Mouse (Mus musculus): ENCODE data around the gene Swt1. TPM values are rescaled to one million over a fixed set of nuclear protein-coding genes. Genes with fewer than 3 reads are reported as not detected.
"Not testable (repeated sequence)": the region's sequence is repeated elsewhere in the genome, so short reads cannot be mapped to it uniquely, and the experiment has no call there.

Gene Swt1
- polyA plus RNA-seq, 1 experiment from 2014 or later = 11.5 TPM

- no peak for ATAC-seq (ENCODE audit: low FRiP score, low read depth)
- Histone ChIP-seq H3K36me3 (peaks cover 86% of the 10 kb centered on the region), H3K4me1 (replicated peaks) (no peaks in the 10 kb centered on the region), H3K4me3 (no peak overlapping the region), H3K9ac (no peak overlapping the region), H3K9me3 (no peaks in the 10 kb centered on the region), H3K27me3 (no peaks in the 10 kb centered on the region), H3K4me2 (no peak overlapping the region), H3K27ac (replicated peaks) (no peak overlapping the region)
- WGBS = 95% methylated on average over 3 of the region's 3 CpGs
Observed at GRCm38 (mm10) chr1:151359374-151359773, 68.9 kb downstream of the Swt1 start.

GRCm38 (mm10) chr1:151355994-151356393, 72.3 kb downstream of the Swt1 start:
- no peak overlapping the region for H3K9ac ChIP-seq
- no peak overlapping the region for H3K4me2 ChIP-seq
- no peaks in the 10 kb centered on the region for H3K27me3 ChIP-seq
- H3K9me3 ChIP-seq = no peaks in the 10 kb centered on the region
- H3K27ac ChIP-seq (replicated peaks) = no peak overlapping the region
- WGBS = 90% methylated on average over 5 of the region's 5 CpGs
- no peaks in the 10 kb centered on the region for H3K4me1 ChIP-seq (replicated peaks)
- ATAC-seq (ENCODE audit: low FRiP score, low read depth) = no peak
- H3K36me3 ChIP-seq = peaks cover 91% of the 10 kb centered on the region
- no peak overlapping the region for H3K4me3 ChIP-seq

- H3K27me3 ChIP-seq = no peaks in the 10 kb centered on the region
- peaks cover 10% of the 10 kb centered on the region for H3K4me1 ChIP-seq (replicated peaks)
- no peak overlapping the region for H3K4me3 ChIP-seq
- no peak for ATAC-seq (ENCODE audit: low FRiP score, low read depth)
- 92% methylated on average over 2 of the region's 2 CpGs for WGBS
- H3K9ac ChIP-seq = no peak overlapping the region
- peaks cover 69% of the 10 kb centered on the region for H3K36me3 ChIP-seq
- no peaks in the 10 kb centered on the region for H3K9me3 ChIP-seq
- no peak overlapping the region for H3K27ac ChIP-seq (replicated peaks)
- H3K4me2 ChIP-seq = no peak overlapping the region
Observed at GRCm38 (mm10) chr1:151352911-151353310, 75.3 kb downstream of the Swt1 start.

GRCm38 (mm10) chr1:151348293-151348692, 80.0 kb downstream of the Swt1 start:
- H3K27me3 ChIP-seq; H3K9ac ChIP-seq; ATAC-seq (ENCODE audit: low FRiP score, low read depth); H3K9me3 ChIP-seq; H3K4me3 ChIP-seq; H3K27ac ChIP-seq (replicated peaks); H3K4me2 ChIP-seq: not testable (repeated sequence)
- Histone ChIP-seq H3K4me1 (replicated peaks) (peaks cover 30% of the 10 kb centered on the region), H3K36me3 (peaks cover 27% of the 10 kb centered on the region)
- 78% methylated on average over 4 of the region's 4 CpGs for WGBS

- Histone ChIP-seq H3K4me2 (peak overlapping the region; percentile 53), H3K27ac (replicated peaks) (no peak overlapping the region), H3K27me3 (no peaks in the 10 kb centered on the region), H3K4me1 (replicated peaks) (peaks cover 39% of the 10 kb centered on the region), H3K9ac (no peak overlapping the region), H3K9me3 (no peaks in the 10 kb centered on the region), H3K4me3 (peak overlapping the region; percentile 91), H3K36me3 (peaks cover 13% of the 10 kb centered on the region)
- 41% methylated on average over 6 of the region's 6 CpGs for WGBS
- ATAC-seq (ENCODE audit: low FRiP score, low read depth) = no peak
Observed at GRCm38 (mm10) chr1:151346681-151347127, 81.6 kb downstream of the Swt1 start.

- no peak overlapping the region for H3K27ac ChIP-seq (replicated peaks)
- peak overlapping the region; percentile 96 for H3K9ac ChIP-seq
- H3K9me3 ChIP-seq = no peaks in the 10 kb centered on the region
- H3K36me3 ChIP-seq = 0 out of 2 replicates have a peak, but pooled peaks cover 6% of the 10 kb centered on the region
- H3K27me3 ChIP-seq = no peaks in the 10 kb centered on the region
- H3K4me1 ChIP-seq (replicated peaks) = peaks cover 41% of the 10 kb centered on the region
- no peak for ATAC-seq (ENCODE audit: low FRiP score, low read depth)
- peak overlapping the region; percentile 91 for H3K4me3 ChIP-seq
- peak overlapping the region; percentile 53 for H3K4me2 ChIP-seq
Observed at GRCm38 (mm10) chr1:151345863-151346195, 82.4 kb downstream of the Swt1 start.

- peak; percentile 86 for ATAC-seq (ENCODE audit: low FRiP score, low read depth)
- peaks cover 41% of the 10 kb centered on the region for H3K4me1 ChIP-seq (replicated peaks)
- under 1% methylated on average over 55 of the region's 55 CpGs for WGBS
Observed at GRCm38 (mm10) chr1:151345109-151345862, 83.0 kb downstream of the Swt1 start.

GRCm38 (mm10) chr1:151344283-151345108, 83.8 kb downstream of the Swt1 start, which contains the start of gene Ivns1abp:
Ivns1abp (plus strand) TSS chr1:151344477.
- H3K4me1 ChIP-seq (replicated peaks) = peaks cover 38% of the 10 kb centered on the region
- H3K4me2 ChIP-seq = peak within 1 kb of the TSS; percentile 53
- H3K9me3 ChIP-seq = no peaks in the 10 kb centered on the region
- H3K9ac ChIP-seq = peak within 1 kb of the TSS; percentile 96
- H3K27ac ChIP-seq (replicated peaks) = peak within 1 kb of the TSS; percentile 96
- no peaks in the 10 kb centered on the region for H3K27me3 ChIP-seq
- H3K4me3 ChIP-seq = peak within 1 kb of the TSS; percentile 91
- 0 out of 2 replicates have a peak, but pooled peaks cover 2% of the 10 kb centered on the region for H3K36me3 ChIP-seq
- ATAC-seq (ENCODE audit: low FRiP score, low read depth) = peak; percentile 96
- WGBS = under 1% methylated on average over 94 of the region's 104 CpGs

More at GRCm38 (mm10) chr1:151345109-151345862, 83.0 kb downstream of the Swt1 start:
- Histone ChIP-seq H3K4me2 (peak overlapping the region; percentile 53), H3K27ac (replicated peaks) (peak overlapping the region; percentile 96), H3K36me3 (0 out of 2 replicates have a peak, but pooled peaks cover 6% of the 10 kb centered on the region), H3K4me3 (peak overlapping the region; percentile 91), H3K9me3 (no peaks in the 10 kb centered on the region), H3K9ac (peak overlapping the region; percentile 96), H3K27me3 (no peaks in the 10 kb centered on the region)

GRCm38 (mm10) chr1:151343571-151344282, 84.5 kb downstream of the Swt1 start:
- no peak for ATAC-seq (ENCODE audit: low FRiP score, low read depth)
- peak overlapping the region; percentile 91 for H3K4me3 ChIP-seq
- peaks cover 39% of the 10 kb centered on the region for H3K4me1 ChIP-seq (replicated peaks)
- H3K27ac ChIP-seq (replicated peaks) = peak overlapping the region; percentile 73
- no peaks in the 10 kb centered on the region for H3K27me3 ChIP-seq
- H3K9me3 ChIP-seq = no peaks in the 10 kb centered on the region
- H3K9ac ChIP-seq = peak overlapping the region; percentile 37
- WGBS = under 1% methylated on average over 17 of the region's 17 CpGs
- H3K36me3 ChIP-seq = no peaks in the 10 kb centered on the region
- H3K4me2 ChIP-seq = peak overlapping the region; percentile 53

- no peaks in the 10 kb centered on the region for H3K9me3 ChIP-seq
- H3K36me3 ChIP-seq = no peaks in the 10 kb centered on the region
- H3K4me3 ChIP-seq = no peak overlapping the region
- no peak overlapping the region for H3K9ac ChIP-seq
- no peak for ATAC-seq (ENCODE audit: low FRiP score, low read depth)
- H3K4me2 ChIP-seq = peak overlapping the region; percentile 53
- 29% methylated on average over 6 of the region's 6 CpGs for WGBS
- no peaks in the 10 kb centered on the region for H3K27me3 ChIP-seq
- H3K27ac ChIP-seq (replicated peaks) = no peak overlapping the region
- H3K4me1 ChIP-seq (replicated peaks) = peaks cover 36% of the 10 kb centered on the region
Observed at GRCm38 (mm10) chr1:151342968-151343367, 85.3 kb downstream of the Swt1 start.

- ATAC-seq (ENCODE audit: low FRiP score, low read depth) = no peak
- WGBS = 58% methylated on average over 3 of the region's 3 CpGs
- no peak overlapping the region for H3K9ac ChIP-seq
- H3K4me1 ChIP-seq (replicated peaks) = peaks cover 36% of the 10 kb centered on the region
- no peaks in the 10 kb centered on the region for H3K27me3 ChIP-seq
- H3K4me3 ChIP-seq = no peak overlapping the region
- H3K4me2 ChIP-seq = no peak overlapping the region
- H3K9me3 ChIP-seq = no peaks in the 10 kb centered on the region
- H3K36me3 ChIP-seq = no peaks in the 10 kb centered on the region
- H3K27ac ChIP-seq (replicated peaks) = no peak overlapping the region
Observed at GRCm38 (mm10) chr1:151342311-151342710, 85.9 kb downstream of the Swt1 start.

Measured in hindbrain, embryonic 15.5 days (tissue).